Mouse (Mus musculus) midbrain, embryonic 15.5 days (tissue): ENCODE measurements around the gene Ppp1ca. TPM values are rescaled to one million over a fixed set of nuclear protein-coding genes. Genes with fewer than 3 reads are reported as not detected.
A peak's percentile ranks its signal among the peaks of the same experiment; 100 is the strongest.

Experiments used
- ATAC-seq: fragments of 200-750 bp; cut with Nextera tagmentation; replicated peaks from 2 replicates; pipeline ENCODE4 v1.8.0; 2017; ENCODE audit warnings: moderate TSS enrichment
- H3K27ac ChIP-seq: fragments of 300-500 bp; sonication (generic); 2 replicates; pipeline ENCODE4 v1.5.1; 2015; ENCODE audit warnings: mild to moderate bottlenecking, inconsistent platforms
- H3K27me3 ChIP-seq: fragments of 300-500 bp; sonication (generic); replicated peaks from 2 replicates; pipeline ENCODE4 v1.6.1; 2015; ENCODE audit warnings: inconsistent platforms
- H3K36me3 ChIP-seq: fragments of 300-500 bp; sonication (generic); replicated peaks from 2 replicates; pipeline ENCODE4 v1.6.1; 2015; ENCODE audit warnings: inconsistent platforms
- H3K4me1 ChIP-seq: fragments of 300-500 bp; sonication (generic); 2 replicates; pipeline ENCODE4 v1.6.1; 2015; ENCODE audit warnings: inconsistent platforms
- H3K4me2 ChIP-seq: fragments of 300-500 bp; sonication (generic); 2 replicates; pipeline ENCODE4 v1.6.1; 2015; ENCODE audit warnings: inconsistent platforms, mild to moderate bottlenecking, moderate library complexity
- H3K4me3 ChIP-seq: fragments of 300-500 bp; sonication (generic); 2 replicates; pipeline ENCODE4 v1.5.1; 2015; ENCODE audit warnings: mild to moderate bottlenecking, inconsistent platforms
- H3K9ac ChIP-seq: fragments of 300-500 bp; sonication (generic); 2 replicates; pipeline ENCODE4 v1.6.1; 2015; ENCODE audit warnings: mild to moderate bottlenecking, inconsistent platforms
- H3K9me3 ChIP-seq: fragments of 300-500 bp; sonication (generic); 2 replicates; pipeline ENCODE4 v1.6.1; 2016; ENCODE audit warnings: inconsistent platforms
- WGBS: fragments of 180-500 bp; shearing (Covaris S2); methylation state at CpG from one replicate; pipeline ENCODE4 v1.1.7; 2015; ENCODE audit warnings: mixed read lengths; 5-methylcytosine and 5-hydroxymethylcytosine counted together
- polyA plus RNA-seq: library from polyadenylated mRNA; unstranded; fragments of >200 nt; fragmentation: Nextera tagmentation; extraction: Ambion mirVana; gene quantifications from 2 replicates; pipeline ENCODE4 v1.2.1, GENCODE M21; 2015

Gene Ppp1ca
- polyA plus RNA-seq, 1 experiment from 2014 or later = 537 TPM

DNA sequence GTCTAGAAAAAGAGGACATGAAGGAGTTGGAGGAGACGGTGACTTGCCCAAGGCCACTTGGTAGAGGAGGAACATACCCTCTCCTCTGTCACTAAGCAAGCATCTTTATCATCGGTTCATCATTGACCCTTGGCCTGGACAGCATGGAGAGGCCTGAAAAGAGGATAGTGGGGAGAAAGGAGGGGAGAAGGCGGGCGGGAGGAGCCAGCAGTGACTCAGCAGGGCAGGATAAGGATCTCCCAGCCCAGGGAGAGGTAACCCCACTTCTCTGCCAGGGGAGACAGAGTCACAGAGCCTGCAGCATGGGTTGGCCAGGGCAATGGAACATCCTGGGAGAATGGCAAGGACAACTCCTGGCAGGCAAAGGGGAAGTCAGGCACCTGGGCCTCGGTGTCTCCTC is 16.7 kb downstream of the Ppp1ca start:
- no peaks in the 10 kb centered on the region for H3K36me3 ChIP-seq
- H3K9ac ChIP-seq = no peak overlapping the region
- H3K4me1 ChIP-seq = peaks cover 1% of the 10 kb centered on the region
- ATAC-seq = no peak
- H3K27ac ChIP-seq = no peak overlapping the region
- peaks cover 24% of the 10 kb centered on the region for H3K27me3 ChIP-seq
- no peaks in the 10 kb centered on the region for H3K9me3 ChIP-seq
- WGBS = 67% methylated on average over 5 of the region's 5 CpGs
- no peak overlapping the region for H3K4me2 ChIP-seq
- H3K4me3 ChIP-seq = no peak overlapping the region

GRCm38 (mm10) chr19:4211891-4212588 is 20.2 kb downstream of the Ppp1ca start:
- H3K4me1 ChIP-seq = peaks cover 24% of the 10 kb centered on the region
- H3K36me3 ChIP-seq = no peaks in the 10 kb centered on the region
- no peak overlapping the region for H3K9ac ChIP-seq
- 17% methylated on average over 4 of the region's 4 CpGs for WGBS
- H3K4me2 ChIP-seq = no peak overlapping the region
- H3K27me3 ChIP-seq = peaks cover 43% of the 10 kb centered on the region
- no peaks in the 10 kb centered on the region for H3K9me3 ChIP-seq
- H3K4me3 ChIP-seq = no peak overlapping the region
- no peak overlapping the region for H3K27ac ChIP-seq
- ATAC-seq = no peak

DNA sequence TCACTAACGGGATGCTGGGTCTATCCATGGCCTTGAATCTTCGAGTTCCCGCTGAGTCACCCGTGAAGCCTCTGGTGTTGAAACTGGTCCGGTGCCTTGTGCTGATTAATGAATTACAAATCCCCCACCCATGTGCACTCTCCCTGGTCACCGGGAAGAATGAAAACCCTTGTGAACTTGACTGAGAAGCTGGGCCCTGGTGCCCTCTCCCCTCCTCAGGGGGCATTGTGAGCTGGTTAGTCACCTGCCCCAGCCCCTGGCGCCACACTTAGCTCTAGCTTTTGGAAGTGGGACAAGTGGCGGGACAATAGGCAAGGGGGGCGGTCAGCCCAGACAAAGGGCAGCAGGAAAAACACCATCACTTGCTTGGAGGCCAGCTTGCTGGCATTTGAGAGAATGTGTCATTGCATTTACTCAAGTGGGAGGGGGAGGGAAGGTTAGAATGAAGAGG is 21.7 kb downstream of the Ppp1ca start:
- no peak overlapping the region for H3K27ac ChIP-seq
- WGBS = 7% methylated on average over 9 of the region's 9 CpGs
- ATAC-seq = no peak
- peaks cover 24% of the 10 kb centered on the region for H3K4me1 ChIP-seq
- H3K9ac ChIP-seq = no peak overlapping the region
- H3K27me3 ChIP-seq = peaks cover 45% of the 10 kb centered on the region
- H3K4me2 ChIP-seq = peak overlapping the region; percentile 96; the same call in 1 of the 2 replicates
- H3K36me3 ChIP-seq = no peaks in the 10 kb centered on the region
- H3K9me3 ChIP-seq = no peaks in the 10 kb centered on the region
- H3K4me3 ChIP-seq = no peak overlapping the region

- Histone ChIP-seq H3K4me1 (peaks cover 24% of the 10 kb centered on the region), H3K27me3 (peaks cover 45% of the 10 kb centered on the region), H3K36me3 (no peaks in the 10 kb centered on the region), H3K9me3 (no peaks in the 10 kb centered on the region), H3K4me3 (peak within 1 kb of the TSS; percentile 48), H3K9ac (peak within 1 kb of the TSS; percentile 42), H3K27ac (no peak within 1 kb of the TSS), H3K4me2 (peak within 1 kb of the TSS; percentile 96)
- peak; percentile 48; the same call in 1 of the 2 replicates for ATAC-seq
- WGBS = under 1% methylated on average over 47 of the region's 49 CpGs
These were observed 22.4 kb downstream of the Ppp1ca start, which contains the start of the genes Clcf1 and AC109138.7 for GRCm38 (mm10) chr19:4214071-4214770. Clcf1 (plus strand) TSS chr19:4214238. AC109138.7 (plus strand) TSS chr19:4214357.

DNA sequence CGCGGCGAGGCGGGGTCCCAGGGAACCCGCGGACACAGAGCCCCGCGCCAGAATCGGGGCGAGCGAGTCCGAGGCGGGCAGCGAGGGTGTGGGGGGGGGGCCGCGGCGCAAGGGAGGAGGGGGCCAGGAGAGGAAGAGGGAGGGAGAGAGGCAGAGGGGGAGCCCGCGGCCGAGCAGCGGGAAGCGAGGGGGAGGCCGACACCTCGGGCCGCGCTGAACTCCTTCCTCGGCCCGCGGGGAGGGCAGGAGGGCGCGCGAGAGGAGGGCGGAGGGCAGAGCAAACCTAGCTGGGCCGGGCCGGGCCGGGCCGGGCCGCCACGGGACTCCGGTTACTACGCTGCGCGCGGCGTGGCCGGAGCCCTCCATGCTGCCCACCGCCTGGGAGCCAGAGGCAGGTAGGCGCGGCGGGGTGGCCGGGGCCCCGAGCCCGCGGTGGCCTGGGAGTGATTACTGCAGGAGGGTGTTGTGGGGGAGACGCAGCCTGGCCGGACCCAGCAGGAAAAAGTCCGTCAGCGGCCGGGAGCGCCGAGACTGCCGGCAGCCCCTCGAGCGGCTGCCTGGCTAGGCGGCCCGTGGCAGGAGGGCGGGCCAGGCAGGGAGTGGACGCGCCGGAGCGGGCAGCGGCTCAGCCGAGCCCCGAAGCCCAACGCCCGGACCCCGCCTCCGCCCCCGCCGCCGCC is 23.0 kb downstream of the Ppp1ca start:
- Histone ChIP-seq H3K27ac (no peak overlapping the region), H3K4me2 (peak overlapping the region; percentile 96), H3K9me3 (no peaks in the 10 kb centered on the region), H3K4me1 (peaks cover 24% of the 10 kb centered on the region), H3K27me3 (peaks cover 45% of the 10 kb centered on the region), H3K9ac (peak overlapping the region; percentile 42), H3K36me3 (no peaks in the 10 kb centered on the region), H3K4me3 (peak overlapping the region; percentile 48)
- WGBS = 0% methylated on average over 55 of the region's 81 CpGs
- ATAC-seq = peak; percentile 51; the same call in 1 of the 2 replicates

GRCm38 (mm10) chr19:4215451-4215840 is 23.6 kb downstream of the Ppp1ca start:
- 4% methylated on average over 16 of the region's 21 CpGs for WGBS
- Histone ChIP-seq H3K27me3 (peaks cover 45% of the 10 kb centered on the region), H3K27ac (no peak overlapping the region), H3K36me3 (no peaks in the 10 kb centered on the region), H3K4me2 (peak overlapping the region; percentile 96), H3K4me3 (peak overlapping the region; percentile 48), H3K9ac (peak overlapping the region; percentile 42), H3K4me1 (peaks cover 24% of the 10 kb centered on the region), H3K9me3 (no peaks in the 10 kb centered on the region)
- ATAC-seq = no peak

GRCm38 (mm10) chr19:4216041-4216685 is 24.3 kb downstream of the Ppp1ca start:
- 23% methylated on average over 14 of the region's 14 CpGs for WGBS
- Histone ChIP-seq H3K9ac (no peak overlapping the region), H3K27me3 (peaks cover 42% of the 10 kb centered on the region), H3K4me3 (no peak overlapping the region), H3K9me3 (no peaks in the 10 kb centered on the region), H3K36me3 (no peaks in the 10 kb centered on the region), H3K27ac (no peak overlapping the region), H3K4me2 (peak overlapping the region; percentile 17; the same call in 1 of the 2 replicates), H3K4me1 (peaks cover 24% of the 10 kb centered on the region)
- no peak for ATAC-seq

DNA sequence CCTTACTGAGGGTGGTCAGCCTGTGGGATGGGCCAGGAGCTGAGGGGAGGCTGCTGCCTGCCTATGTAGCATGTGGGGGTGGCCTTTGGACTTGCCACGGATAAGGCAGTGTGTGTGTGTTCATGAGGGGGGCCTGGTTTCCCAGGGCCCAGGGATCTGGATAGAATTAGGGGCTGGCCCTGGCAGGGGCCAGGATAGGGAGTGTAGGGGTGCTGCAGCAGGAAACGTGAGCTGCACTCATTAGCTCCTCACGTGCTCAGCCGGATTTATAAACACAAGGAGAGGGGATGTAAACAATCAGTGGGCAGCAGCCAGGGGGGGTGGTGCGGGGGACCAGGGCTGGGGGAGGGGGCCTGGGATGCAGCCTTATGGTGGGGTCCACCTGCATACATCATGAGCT is 25.3 kb downstream of the Ppp1ca start:
- H3K4me1 ChIP-seq = peaks cover 24% of the 10 kb centered on the region
- H3K36me3 ChIP-seq = no peaks in the 10 kb centered on the region
- no peak overlapping the region for H3K4me3 ChIP-seq
- no peak overlapping the region for H3K9ac ChIP-seq
- H3K4me2 ChIP-seq = no peak overlapping the region
- no peak overlapping the region for H3K27ac ChIP-seq
- 14% methylated on average over 5 of the region's 5 CpGs for WGBS
- H3K27me3 ChIP-seq = peaks cover 33% of the 10 kb centered on the region
- no peaks in the 10 kb centered on the region for H3K9me3 ChIP-seq
- no peak for ATAC-seq

- Histone ChIP-seq H3K4me2 (no peak overlapping the region), H3K9ac (no peak overlapping the region), H3K36me3 (no peaks in the 10 kb centered on the region), H3K27me3 (peaks cover 28% of the 10 kb centered on the region), H3K4me3 (no peak overlapping the region), H3K4me1 (peaks cover 24% of the 10 kb centered on the region), H3K27ac (no peak overlapping the region), H3K9me3 (no peaks in the 10 kb centered on the region)
- 42% methylated on average over 3 of the region's 3 CpGs for WGBS
- no peak for ATAC-seq
These were observed 26.0 kb downstream of the Ppp1ca start for GRCm38 (mm10) chr19:4217855-4218254.

DNA sequence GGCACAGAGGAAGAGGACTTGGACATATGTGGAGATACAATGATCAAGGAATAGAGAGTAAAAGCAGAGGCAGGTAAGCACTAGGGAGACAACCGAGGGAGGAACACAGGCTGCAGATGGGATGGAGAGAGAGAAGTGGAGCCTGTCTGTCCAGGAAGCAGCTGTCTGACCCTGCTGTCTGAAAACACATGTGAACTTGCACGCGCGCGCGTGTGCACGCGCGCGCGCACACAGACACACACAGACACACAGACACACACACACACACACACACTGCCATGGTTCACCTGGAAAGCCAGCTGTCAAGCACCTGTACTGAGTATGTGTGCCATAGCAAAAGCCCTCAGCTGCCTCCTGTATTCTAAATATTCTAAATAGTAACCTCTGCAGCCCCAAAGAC is 26.4 kb downstream of the Ppp1ca start:
- no peak for ATAC-seq
- H3K36me3 ChIP-seq = no peaks in the 10 kb centered on the region
- H3K9me3 ChIP-seq = no peaks in the 10 kb centered on the region
- H3K27me3 ChIP-seq = peaks cover 24% of the 10 kb centered on the region
- H3K9ac ChIP-seq = no peak overlapping the region
- H3K4me1 ChIP-seq = peaks cover 24% of the 10 kb centered on the region
- 93% methylated on average over 11 of the region's 11 CpGs for WGBS
- no peak overlapping the region for H3K4me2 ChIP-seq
- no peak overlapping the region for H3K27ac ChIP-seq
- H3K4me3 ChIP-seq = no peak overlapping the region

- no peak overlapping the region for H3K4me3 ChIP-seq
- H3K27me3 ChIP-seq = peaks cover 19% of the 10 kb centered on the region
- H3K9ac ChIP-seq = no peak overlapping the region
- no peaks in the 10 kb centered on the region for H3K36me3 ChIP-seq
- H3K4me1 ChIP-seq = peaks cover 21% of the 10 kb centered on the region
- no peak for ATAC-seq
- H3K4me2 ChIP-seq = no peak overlapping the region
- 79% methylated on average over 1 of the region's 1 CpGs for WGBS
- no peaks in the 10 kb centered on the region for H3K9me3 ChIP-seq
- H3K27ac ChIP-seq = no peak overlapping the region
These were observed 26.9 kb downstream of the Ppp1ca start for GRCm38 (mm10) chr19:4218784-4219183.

DNA sequence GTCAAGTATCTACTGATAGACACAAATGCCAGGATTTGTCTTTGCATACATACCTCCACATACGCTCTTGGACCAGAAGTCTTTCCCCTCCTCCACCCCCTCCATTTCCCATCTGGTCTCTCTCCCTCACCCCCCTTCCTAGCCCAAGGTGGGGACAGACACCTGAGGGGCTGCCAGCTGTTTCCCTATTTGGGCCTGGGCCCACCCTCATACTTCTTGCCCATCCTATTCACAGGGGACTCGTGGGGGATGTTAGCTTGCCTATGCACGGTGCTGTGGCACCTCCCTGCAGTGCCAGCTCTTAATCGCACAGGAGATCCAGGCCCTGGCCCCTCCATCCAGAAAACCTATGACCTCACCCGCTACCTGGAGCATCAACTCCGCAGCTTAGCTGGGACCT is 28.1 kb downstream of the Ppp1ca start:
- Histone ChIP-seq H3K36me3 (no peaks in the 10 kb centered on the region), H3K4me1 (peaks cover 10% of the 10 kb centered on the region), H3K27ac (no peak overlapping the region), H3K4me2 (no peak overlapping the region), H3K27me3 (peaks cover 13% of the 10 kb centered on the region), H3K9ac (no peak overlapping the region), H3K9me3 (no peaks in the 10 kb centered on the region), H3K4me3 (no peak overlapping the region)
- ATAC-seq = no peak
- 81% methylated on average over 6 of the region's 6 CpGs for WGBS
